Mouse (Mus musculus): ENCODE data around the gene Mcm3. TPM values are rescaled to one million over a fixed set of nuclear protein-coding genes. Genes with fewer than 3 reads are reported as not detected.

Mcm3 gene
- polyA plus RNA-seq, 1 experiment from 2014 or later, result 84.3 TPM

- H3K9ac ChIP-seq (ENCODE audit: low read length), result no peak overlapping the region
- no peaks in the 10 kb centered on the region for H3K4me1 ChIP-seq (ENCODE audit: control insufficient read depth, insufficient read depth, low read length)
- H3K27ac ChIP-seq (ENCODE audit: low read length), result no peak overlapping the region
- ATAC-seq (replicated peaks; ENCODE audit: extremely low read depth, insufficient read depth, low FRiP score), result no peak
- 74% methylated on average over 3 of the region's 3 CpGs for WGBS
- no peak overlapping the region for H3K4me3 ChIP-seq (ENCODE audit: low read length)
- H3K9me3 ChIP-seq (replicated peaks; ENCODE audit: control insufficient read depth, low read length), result no peaks in the 10 kb centered on the region; the same call in 1 of the 2 replicates
- no peaks in the 10 kb centered on the region for H3K36me3 ChIP-seq (ENCODE audit: control insufficient read depth, insufficient read depth)
- H3K27me3 ChIP-seq (ENCODE audit: control insufficient read depth, insufficient read depth, low read length), result no peaks in the 10 kb centered on the region
- no peak overlapping the region for H3K4me2 ChIP-seq (ENCODE audit: low read depth, low read length)
Observed at GRCm38 (mm10) chr1:20836551-20837125, 16.5 kb upstream of the Mcm3 start.

GRCm38 (mm10) chr1:20833141-20833511 lies 13.0 kb upstream of the Mcm3 start:
- Histone ChIP-seq H3K36me3 (ENCODE audit: control insufficient read depth, insufficient read depth) (no peaks in the 10 kb centered on the region), H3K4me3 (ENCODE audit: low read length) (no peak overlapping the region), H3K9me3 (replicated peaks; ENCODE audit: control insufficient read depth, low read length) (no peaks in the 10 kb centered on the region; the same call in 1 of the 2 replicates), H3K27ac (ENCODE audit: low read length) (no peak overlapping the region), H3K27me3 (ENCODE audit: control insufficient read depth, insufficient read depth, low read length) (no peaks in the 10 kb centered on the region), H3K4me1 (ENCODE audit: control insufficient read depth, insufficient read depth, low read length) (no peaks in the 10 kb centered on the region), H3K4me2 (ENCODE audit: low read depth, low read length) (no peak overlapping the region), H3K9ac (ENCODE audit: low read length) (no peak overlapping the region)
- ATAC-seq (replicated peaks; ENCODE audit: extremely low read depth, insufficient read depth, low FRiP score), result no peak
- WGBS, result 64% methylated on average over 3 of the region's 4 CpGs

GRCm38 (mm10) chr1:20832473-20833140 lies 12.5 kb upstream of the Mcm3 start:
- no peak for ATAC-seq (replicated peaks; ENCODE audit: extremely low read depth, insufficient read depth, low FRiP score)

GRCm38 (mm10) chr1:20830546-20830945 lies 10.4 kb upstream of the Mcm3 start:
- no peak overlapping the region for H3K27ac ChIP-seq (ENCODE audit: low read length)
- no peaks in the 10 kb centered on the region for H3K4me1 ChIP-seq (ENCODE audit: control insufficient read depth, insufficient read depth, low read length)
- H3K4me2 ChIP-seq (ENCODE audit: low read depth, low read length), result no peak overlapping the region
- no peak overlapping the region for H3K4me3 ChIP-seq (ENCODE audit: low read length)
- 79% methylated on average over 1 of the region's 1 CpGs for WGBS
- H3K27me3 ChIP-seq (ENCODE audit: control insufficient read depth, insufficient read depth, low read length), result no peaks in the 10 kb centered on the region
- ATAC-seq (replicated peaks; ENCODE audit: extremely low read depth, insufficient read depth, low FRiP score), result no peak
- no peaks in the 10 kb centered on the region for H3K9me3 ChIP-seq (replicated peaks; ENCODE audit: control insufficient read depth, low read length)
- no peak overlapping the region for H3K9ac ChIP-seq (ENCODE audit: low read length)
- no peaks in the 10 kb centered on the region for H3K36me3 ChIP-seq (ENCODE audit: control insufficient read depth, insufficient read depth)

More at GRCm38 (mm10) chr1:20832473-20833140, 12.5 kb upstream of the Mcm3 start:
- 62% methylated on average over 5 of the region's 5 CpGs for WGBS
- H3K36me3 ChIP-seq (ENCODE audit: control insufficient read depth, insufficient read depth), result no peaks in the 10 kb centered on the region
- no peak overlapping the region for H3K27ac ChIP-seq (ENCODE audit: low read length)
- no peak overlapping the region for H3K9ac ChIP-seq (ENCODE audit: low read length)
- no peaks in the 10 kb centered on the region for H3K27me3 ChIP-seq (ENCODE audit: control insufficient read depth, insufficient read depth, low read length)
- no peak overlapping the region for H3K4me2 ChIP-seq (ENCODE audit: low read depth, low read length)
- no peaks in the 10 kb centered on the region for H3K9me3 ChIP-seq (replicated peaks; ENCODE audit: control insufficient read depth, low read length)
- H3K4me3 ChIP-seq (ENCODE audit: low read length), result no peak overlapping the region
- no peaks in the 10 kb centered on the region for H3K4me1 ChIP-seq (ENCODE audit: control insufficient read depth, insufficient read depth, low read length)

GRCm38 (mm10) chr1:20828061-20828460 lies 7.9 kb upstream of the Mcm3 start:
- no peak for ATAC-seq (replicated peaks; ENCODE audit: extremely low read depth, insufficient read depth, low FRiP score)
- Histone ChIP-seq H3K4me3 (ENCODE audit: low read length) (no peak overlapping the region), H3K27ac (ENCODE audit: low read length) (no peak overlapping the region), H3K4me2 (ENCODE audit: low read depth, low read length) (no peak overlapping the region), H3K9ac (ENCODE audit: low read length) (no peak overlapping the region), H3K27me3 (ENCODE audit: control insufficient read depth, insufficient read depth, low read length) (no peaks in the 10 kb centered on the region), H3K36me3 (ENCODE audit: control insufficient read depth, insufficient read depth) (no peaks in the 10 kb centered on the region), H3K4me1 (ENCODE audit: control insufficient read depth, insufficient read depth, low read length) (no peaks in the 10 kb centered on the region), H3K9me3 (replicated peaks; ENCODE audit: control insufficient read depth, low read length) (no peaks in the 10 kb centered on the region)
- 80% methylated on average over 2 of the region's 2 CpGs for WGBS

- H3K4me3 ChIP-seq (ENCODE audit: low read length), result no peak overlapping the region
- H3K9me3 ChIP-seq (replicated peaks; ENCODE audit: control insufficient read depth, low read length), result no peaks in the 10 kb centered on the region
- no peak overlapping the region for H3K9ac ChIP-seq (ENCODE audit: low read length)
- H3K4me2 ChIP-seq (ENCODE audit: low read depth, low read length), result no peak overlapping the region
- no peaks in the 10 kb centered on the region for H3K36me3 ChIP-seq (ENCODE audit: control insufficient read depth, insufficient read depth)
- H3K27me3 ChIP-seq (ENCODE audit: control insufficient read depth, insufficient read depth, low read length), result no peaks in the 10 kb centered on the region
- no peak for ATAC-seq (replicated peaks; ENCODE audit: extremely low read depth, insufficient read depth, low FRiP score)
- H3K4me1 ChIP-seq (ENCODE audit: control insufficient read depth, insufficient read depth, low read length), result no peaks in the 10 kb centered on the region
- no peak overlapping the region for H3K27ac ChIP-seq (ENCODE audit: low read length)
Observed at GRCm38 (mm10) chr1:20825036-20825435, 4.9 kb upstream of the Mcm3 start.

- WGBS, result 77% methylated on average over 2 of the region's 2 CpGs
- no peak for ATAC-seq (replicated peaks; ENCODE audit: extremely low read depth, insufficient read depth, low FRiP score)
Observed at GRCm38 (mm10) chr1:20823906-20824305, 3.8 kb upstream of the Mcm3 start.

GRCm38 (mm10) chr1:20823471-20823870 lies 3.4 kb upstream of the Mcm3 start:
- no peak overlapping the region for H3K9ac ChIP-seq (ENCODE audit: low read length)
- no peak overlapping the region for H3K27ac ChIP-seq (ENCODE audit: low read length)
- 68% methylated on average over 4 of the region's 4 CpGs for WGBS
- H3K4me3 ChIP-seq (ENCODE audit: low read length), result no peak overlapping the region
- peaks cover 3% of the 10 kb centered on the region; the same call in 1 of the 2 replicates for H3K4me1 ChIP-seq (ENCODE audit: control insufficient read depth, insufficient read depth, low read length)
- no peaks in the 10 kb centered on the region for H3K9me3 ChIP-seq (replicated peaks; ENCODE audit: control insufficient read depth, low read length)
- H3K27me3 ChIP-seq (ENCODE audit: control insufficient read depth, insufficient read depth, low read length), result no peaks in the 10 kb centered on the region
- no peak overlapping the region for H3K4me2 ChIP-seq (ENCODE audit: low read depth, low read length)
- no peaks in the 10 kb centered on the region for H3K36me3 ChIP-seq (ENCODE audit: control insufficient read depth, insufficient read depth)
- ATAC-seq (replicated peaks; ENCODE audit: extremely low read depth, insufficient read depth, low FRiP score), result no peak

More at GRCm38 (mm10) chr1:20823906-20824305, 3.8 kb upstream of the Mcm3 start:
- H3K27me3 ChIP-seq (ENCODE audit: control insufficient read depth, insufficient read depth, low read length), result no peaks in the 10 kb centered on the region
- no peak overlapping the region for H3K4me2 ChIP-seq (ENCODE audit: low read depth, low read length)
- no peaks in the 10 kb centered on the region for H3K9me3 ChIP-seq (replicated peaks; ENCODE audit: control insufficient read depth, low read length)
- no peaks in the 10 kb centered on the region for H3K36me3 ChIP-seq (ENCODE audit: control insufficient read depth, insufficient read depth)
- H3K27ac ChIP-seq (ENCODE audit: low read length), result no peak overlapping the region
- peaks cover 3% of the 10 kb centered on the region; the same call in 1 of the 2 replicates for H3K4me1 ChIP-seq (ENCODE audit: control insufficient read depth, insufficient read depth, low read length)
- no peak overlapping the region for H3K9ac ChIP-seq (ENCODE audit: low read length)
- H3K4me3 ChIP-seq (ENCODE audit: low read length), result no peak overlapping the region

GRCm38 (mm10) chr1:20820959-20821358 lies 847 bp upstream of the Mcm3 start:
- peaks cover 4% of the 10 kb centered on the region; the same call in 1 of the 2 replicates for H3K4me1 ChIP-seq (ENCODE audit: control insufficient read depth, insufficient read depth, low read length)
- no peaks in the 10 kb centered on the region for H3K27me3 ChIP-seq (ENCODE audit: control insufficient read depth, insufficient read depth, low read length)
- no peaks in the 10 kb centered on the region for H3K9me3 ChIP-seq (replicated peaks; ENCODE audit: control insufficient read depth, low read length)
- ATAC-seq (replicated peaks; ENCODE audit: extremely low read depth, insufficient read depth, low FRiP score), result no peak
- WGBS, result 70% methylated on average over 4 of the region's 4 CpGs
- peaks cover 13% of the 10 kb centered on the region for H3K36me3 ChIP-seq (ENCODE audit: control insufficient read depth, insufficient read depth)
- H3K27ac ChIP-seq (ENCODE audit: low read length), result no peak overlapping the region
- no peak overlapping the region for H3K4me3 ChIP-seq (ENCODE audit: low read length)
- H3K4me2 ChIP-seq (ENCODE audit: low read depth, low read length), result no peak overlapping the region
- no peak overlapping the region for H3K9ac ChIP-seq (ENCODE audit: low read length)

Data from heart, embryonic 16.5 days (tissue).